Mouse (Mus musculus) bone marrow macrophage, adult 2 months (primary cell): ENCODE measurements around the gene Pnma1.

Experiments
- CTCF ChIP-seq: IDR thresholded peaks from 2 replicates; pipeline ENCODE4 v1.5.1; 2012; ENCODE audit warnings: low read depth, mild to moderate bottlenecking, low read length, moderate library complexity
- POLR2A ChIP-seq: IDR thresholded peaks from 2 replicates; pipeline ENCODE4 v1.6.1; 2012; ENCODE audit warnings: mild to moderate bottlenecking, low read depth, low read length, borderline replicate concordance

- TF ChIP-seq CTCF (no peak), POLR2A (no peak)
These were observed 26.6 kb upstream of the Pnma1 start for GRCm38 (mm10) chr12:84174871-84175270.
